Mouse (Mus musculus): ENCODE data around the gene Hoxc4. TPM values are rescaled to one million over a fixed set of nuclear protein-coding genes. Genes with fewer than 3 reads are reported as not detected.

The Hoxc4 gene
- polyA plus RNA-seq, 3 experiments from 2014 or later: not detected

GRCm38 (mm10) chr15:103039609-103040008 is 20.9 kb downstream of the Hoxc4 start:
- ATAC-seq: no peak

GRCm38 (mm10) chr15:103040601-103041000 is 21.9 kb downstream of the Hoxc4 start:
- ATAC-seq: no peak

GRCm38 (mm10) chr15:103041613-103042012 is 22.9 kb downstream of the Hoxc4 start:
- ATAC-seq: no peak

GRCm38 (mm10) chr15:103042209-103042608 is 23.5 kb downstream of the Hoxc4 start:
- ATAC-seq: no peak

GRCm38 (mm10) chr15:103051670-103052069 is 32.9 kb downstream of the Hoxc4 start:
- no peak for ATAC-seq

- ATAC-seq: no peak
Observed at GRCm38 (mm10) chr15:103053210-103053609, 34.5 kb downstream of the Hoxc4 start.

GRCm38 (mm10) chr15:103056396-103056795 is 37.7 kb downstream of the Hoxc4 start:
- no peak for ATAC-seq

- no peak for ATAC-seq
Observed at GRCm38 (mm10) chr15:103058715-103059114, 40.0 kb downstream of the Hoxc4 start.

GRCm38 (mm10) chr15:103059393-103059992 is 40.8 kb downstream of the Hoxc4 start:
- ATAC-seq: no peak

- no peak for ATAC-seq
Observed at GRCm38 (mm10) chr15:103060021-103060340, 41.2 kb downstream of the Hoxc4 start.

- ATAC-seq: no peak
Observed at GRCm38 (mm10) chr15:103060341-103061130, 41.8 kb downstream of the Hoxc4 start.

- ATAC-seq: no peak
Observed at GRCm38 (mm10) chr15:103061131-103061825, 42.5 kb downstream of the Hoxc4 start.

- no peak for ATAC-seq
Observed at GRCm38 (mm10) chr15:103061988-103062387, 43.3 kb downstream of the Hoxc4 start.

- no peak for ATAC-seq
Observed at GRCm38 (mm10) chr15:103065642-103066041, 46.9 kb downstream of the Hoxc4 start.

GRCm38 (mm10) chr15:103067701-103068100 is 49.0 kb downstream of the Hoxc4 start:
- no peak for ATAC-seq

- no peak for ATAC-seq
Observed at GRCm38 (mm10) chr15:103069173-103069572, 50.4 kb downstream of the Hoxc4 start.

- no peak for ATAC-seq
Observed at GRCm38 (mm10) chr15:103071266-103071665, 52.5 kb downstream of the Hoxc4 start.

GRCm38 (mm10) chr15:103074663-103075415 is 56.1 kb downstream of the Hoxc4 start:
- no peak for ATAC-seq

- no peak for ATAC-seq
Observed at GRCm38 (mm10) chr15:103077673-103078072, 58.9 kb downstream of the Hoxc4 start.

GRCm38 (mm10) chr15:103082622-103083021 is 63.9 kb downstream of the Hoxc4 start:
- no peak for ATAC-seq

- no peak for ATAC-seq
Observed at GRCm38 (mm10) chr15:103083598-103083997, 64.9 kb downstream of the Hoxc4 start.

- no peak for ATAC-seq
Observed at GRCm38 (mm10) chr15:103084944-103085343, 66.2 kb downstream of the Hoxc4 start.

All from inflammation-experienced regulatory T-cells, adult 6 months (primary cell).